Mouse (Mus musculus): ENCODE results near the gene Rheb.
"Not testable (repeated sequence)": the region's sequence is repeated elsewhere in the genome, so short reads cannot be mapped to it uniquely, and the experiment has no call there.

The Rheb gene

GRCm38 (mm10) chr5:24842274-24843102, at the start of gene Rheb:
Gene Rheb, minus strand, starts transcription at chr5:24842624.
- DNase-seq, result peak; percentile 98

GRCm38 (mm10) chr5:24889860-24890259, 47.4 kb upstream of the Rheb start:
- DNase-seq, result no peak

GRCm38 (mm10) chr5:24888874-24889591, 46.6 kb upstream of the Rheb start:
- DNase-seq, result no peak

GRCm38 (mm10) chr5:24887271-24887670, 44.8 kb upstream of the Rheb start:
- DNase-seq, result no peak

GRCm38 (mm10) chr5:24878713-24879112, 36.3 kb upstream of the Rheb start:
- DNase-seq, result no peak

GRCm38 (mm10) chr5:24877836-24878624, 35.6 kb upstream of the Rheb start:
- no peak for DNase-seq

- DNase-seq, result no peak
These were observed 34.2 kb upstream of the Rheb start for GRCm38 (mm10) chr5:24876653-24877052.

- DNase-seq, result no peak
These were observed 31.7 kb upstream of the Rheb start for GRCm38 (mm10) chr5:24874111-24874510.

GRCm38 (mm10) chr5:24873221-24873620, 30.8 kb upstream of the Rheb start:
- no peak for DNase-seq

- no peak for DNase-seq
These were observed 28.9 kb upstream of the Rheb start for GRCm38 (mm10) chr5:24871276-24871675.

- DNase-seq, result no peak
These were observed 27.4 kb upstream of the Rheb start for GRCm38 (mm10) chr5:24869796-24870289.

GRCm38 (mm10) chr5:24863804-24864203, 21.4 kb upstream of the Rheb start:
- DNase-seq, result no peak

- DNase-seq, result no peak
These were observed 19.1 kb upstream of the Rheb start for GRCm38 (mm10) chr5:24861449-24861930.

GRCm38 (mm10) chr5:24860635-24861448, 18.4 kb upstream of the Rheb start:
- DNase-seq, result no peak

GRCm38 (mm10) chr5:24859771-24860540, 17.5 kb upstream of the Rheb start:
- no peak for DNase-seq

GRCm38 (mm10) chr5:24854827-24855600, 12.6 kb upstream of the Rheb start:
- DNase-seq, result no peak

- no peak for DNase-seq
These were observed 11.8 kb upstream of the Rheb start for GRCm38 (mm10) chr5:24854256-24854655.

GRCm38 (mm10) chr5:24848261-24848660, 5.8 kb upstream of the Rheb start:
- DNase-seq, result not testable (repeated sequence)

GRCm38 (mm10) chr5:24843841-24844240, 1.4 kb upstream of the Rheb start:
- no peak for DNase-seq

GRCm38 (mm10) chr5:24843103-24843475, 665 bp upstream of the Rheb start:
- DNase-seq, result no peak
